In genomic region chr9:58268384-58269313, GRCm38 (mm10) we compare ENCODE assay signal across 8 mouse cellular contexts. TPM values are rescaled to one million over a fixed set of nuclear protein-coding genes. Genes with fewer than 3 reads are reported as not detected.
DNase-seq lines count a peak whose midpoint lies in the region; ATAC-seq and TF ChIP-seq lines count a peak whose summit lies in the region.

No protein-coding gene starts in this region.

- H3K79me2 ChIP-seq in macrophage (ENCODE audit: inconsistent target), result no peaks in the 10 kb centered on the region

- no peaks in the 10 kb centered on the region for H3K4me1 ChIP-seq in forebrain, embryonic 14.5 days (ENCODE audit: control insufficient read depth, insufficient read depth, low read length)
- no peaks in the 10 kb centered on the region for H3K4me1 ChIP-seq in forebrain, embryonic 16.5 days (replicated peaks; ENCODE audit: control insufficient read depth, insufficient read depth, low read length)
- peaks cover 1% of the 10 kb centered on the region; the same call in 1 of the 2 replicates for H3K4me1 ChIP-seq in kidney, postnatal 0 days (replicated peaks; ENCODE audit: insufficient read depth, low read length)
- H3K4me1 ChIP-seq in stomach, postnatal 0 days (replicated peaks; ENCODE audit: control insufficient read depth, insufficient read depth), result no peaks in the 10 kb centered on the region

- H3K4me2 ChIP-seq in forebrain, embryonic 14.5 days (ENCODE audit: low read length), result no peak overlapping the region
- H3K4me2 ChIP-seq in forebrain, embryonic 16.5 days (ENCODE audit: low read length), result no peak overlapping the region
- H3K4me2 ChIP-seq in kidney, postnatal 0 days (ENCODE audit: low read length), result no peak overlapping the region
- H3K4me2 ChIP-seq in stomach, postnatal 0 days (replicated peaks; ENCODE audit: low read depth), result no peak overlapping the region

- ATAC-seq in forebrain, embryonic 14.5 days, result 0 out of 2 replicates have a peak, but pooled peaks have one; percentile 37
- ATAC-seq in forebrain, embryonic 16.5 days, result no peak
- no peak for ATAC-seq in kidney, postnatal 0 days (replicated peaks; ENCODE audit: low FRiP score, low read depth)
- ATAC-seq in stomach, postnatal 0 days (ENCODE audit: low FRiP score, low TSS enrichment), result peak; percentile 15; the same call in 1 of the 2 replicates

- WGBS in forebrain, embryonic 14.5 days, result 57% methylated on average over 12 of the region's 12 CpGs
- 57% methylated on average over 12 of the region's 12 CpGs for WGBS in forebrain, embryonic 16.5 days
- 55% methylated on average over 12 of the region's 12 CpGs for WGBS in kidney, postnatal 0 days
- 57% methylated on average over 8 of the region's 12 CpGs for WGBS in macrophage (ENCODE audit: missing documents)
- 53% methylated on average over 12 of the region's 12 CpGs for WGBS in stomach, postnatal 0 days

- no peaks in the 10 kb centered on the region for H3K36me3 ChIP-seq in forebrain, embryonic 14.5 days (ENCODE audit: control insufficient read depth, insufficient read depth, low read length)
- 0 out of 2 replicates have a peak, but pooled peaks cover 3% of the 10 kb centered on the region for H3K36me3 ChIP-seq in forebrain, embryonic 16.5 days (ENCODE audit: control insufficient read depth, insufficient read depth)
- H3K36me3 ChIP-seq in kidney, postnatal 0 days (ENCODE audit: insufficient read depth, low read length), result no peaks in the 10 kb centered on the region
- no peaks in the 10 kb centered on the region for H3K36me3 ChIP-seq in macrophage (ENCODE audit: inconsistent target)
- no peaks in the 10 kb centered on the region for H3K36me3 ChIP-seq in stomach, postnatal 0 days (ENCODE audit: control insufficient read depth, insufficient read depth, low read length)

- no peaks in the 10 kb centered on the region for H3K27me3 ChIP-seq in forebrain, embryonic 14.5 days (replicated peaks; ENCODE audit: control insufficient read depth, insufficient read depth, low read length)
- H3K27me3 ChIP-seq in forebrain, embryonic 16.5 days (replicated peaks; ENCODE audit: control insufficient read depth, insufficient read depth, low read length), result no peaks in the 10 kb centered on the region
- no peaks in the 10 kb centered on the region for H3K27me3 ChIP-seq in kidney, postnatal 0 days (ENCODE audit: insufficient read depth, low read length)
- H3K27me3 ChIP-seq in stomach, postnatal 0 days (ENCODE audit: control insufficient read depth, insufficient read depth, low read length), result no peaks in the 10 kb centered on the region

- TF ChIP-seq CTCF in kidney, postnatal 0 days (IDR thresholded peaks at IDR 0.05; ENCODE audit: low read depth), result peak; percentile 80
- TF ChIP-seq CTCF in stomach, postnatal 0 days (IDR thresholded peaks at IDR 0.05; ENCODE audit: low read depth), result peak; percentile 84

- H3K9ac ChIP-seq in forebrain, embryonic 14.5 days (ENCODE audit: low read length), result no peak overlapping the region
- H3K9ac ChIP-seq in forebrain, embryonic 16.5 days (replicated peaks; ENCODE audit: low read depth, low read length), result no peak overlapping the region
- H3K9ac ChIP-seq in kidney, postnatal 0 days (ENCODE audit: low read depth, low read length), result no peak overlapping the region
- H3K9ac ChIP-seq in stomach, postnatal 0 days (ENCODE audit: low read length), result no peak overlapping the region

- no peaks in the 10 kb centered on the region for H3K9me3 ChIP-seq in forebrain, embryonic 14.5 days (replicated peaks; ENCODE audit: control insufficient read depth, low read length)
- H3K9me3 ChIP-seq in forebrain, embryonic 16.5 days (ENCODE audit: control insufficient read depth, low read length), result no peaks in the 10 kb centered on the region
- H3K9me3 ChIP-seq in kidney, postnatal 0 days (replicated peaks; ENCODE audit: low read length), result no peaks in the 10 kb centered on the region
- H3K9me3 ChIP-seq in stomach, postnatal 0 days (ENCODE audit: control insufficient read depth, low read length), result no peaks in the 10 kb centered on the region

- DNase-seq in forebrain, embryonic 14.5 days (ENCODE audit: low spot score), result peak; percentile 87
- DNase-seq in right cerebral cortex, adult 18-20 months, result peak; percentile 60
- DNase-seq in right cerebral cortex, postnatal 36 days (ENCODE audit: low spot score in 2 of 2), result no peak
- DNase-seq in cerebellum, postnatal 14 days, result peak; percentile 74 to 84
- peak; percentile 92 for DNase-seq in kidney, postnatal 0 days (ENCODE audit: low spot score)
- peak; percentile 69 for DNase-seq in stomach, postnatal 0 days (ENCODE audit: low spot score)

- H3K4me3 ChIP-seq in forebrain, embryonic 14.5 days (ENCODE audit: low read depth, low read length), result no peak overlapping the region
- no peak overlapping the region for H3K4me3 ChIP-seq in forebrain, embryonic 16.5 days (replicated peaks; ENCODE audit: low read length)
- H3K4me3 ChIP-seq in kidney, postnatal 0 days (replicated peaks; ENCODE audit: low read depth, low read length), result no peak overlapping the region
- no peak overlapping the region for H3K4me3 ChIP-seq in macrophage (ENCODE audit: inconsistent target)
- H3K4me3 ChIP-seq in stomach, postnatal 0 days (ENCODE audit: low read depth, low read length), result no peak overlapping the region

- no peak overlapping the region for H3K27ac ChIP-seq in forebrain, embryonic 14.5 days (ENCODE audit: low read depth, low read length)
- no peak overlapping the region for H3K27ac ChIP-seq in forebrain, embryonic 16.5 days (ENCODE audit: low read length)
- H3K27ac ChIP-seq in kidney, postnatal 0 days, result no peak overlapping the region
- H3K27ac ChIP-seq in macrophage, result peak overlapping the region; percentile 24; the same call in 1 of the 2 replicates
- H3K27ac ChIP-seq in stomach, postnatal 0 days (replicated peaks), result no peak overlapping the region

- TF ChIP-seq EP300 in stomach, postnatal 0 days (optimal IDR thresholded peaks at IDR 0.05), result no peak

RNA-seq across cellular contexts. Expression of gene Stoml1, which starts 15.7 kb away (rescaled TPM):
- polyA plus RNA-seq in forebrain, embryonic 14.5 days (2014; fragmentation: Nextera tagmentation; extraction: Ambion mirVana), result 75.1 and 81.1 TPM in 2 replicates
- 104 and 120 TPM in 2 replicates for polyA plus RNA-seq in forebrain, embryonic 16.5 days (2015; fragmentation: Nextera tagmentation; extraction: Ambion mirVana)
- 36.6 and 37.6 TPM in 2 replicates for polyA plus RNA-seq in kidney, postnatal 0 days (2015; fragmentation: Nextera tagmentation; extraction: Ambion mirVana)
- 100 to 1,000 TPM in 13 of 26 experiments, 10 to 100 TPM in 13; 27.1 to 163 (median 99.6) TPM for total RNA-seq in macrophage (2018; cell fraction: chromatin; rRNA removed)
- total RNA-seq in macrophage (2018; cell fraction: cytosol; rRNA removed), result 10 to 100 TPM; 10.7 to 62.8 (median 27.9) TPM
- total RNA-seq in macrophage (2018; cell fraction: nucleus; rRNA removed), result 100 to 1,000 TPM in 7 of 26 experiments, 10 to 100 TPM in 19; 29.0 to 154 (median 81.6) TPM
- 18.3 to 33.2 TPM (median 18.3 TPM) in 3 replicates for polyA plus RNA-seq in macrophage (2018)
- polyA plus RNA-seq in stomach, postnatal 0 days (2015; fragmentation: Nextera tagmentation; extraction: Ambion mirVana), result 19.9 and 20.4 TPM in 2 replicates

RNA-seq across cellular contexts. Expression of gene Pml, which starts 19.1 kb away (rescaled TPM):
- polyA plus RNA-seq in forebrain, embryonic 14.5 days (2014; fragmentation: Nextera tagmentation; extraction: Ambion mirVana), result 5.3 and 6.0 TPM in 2 replicates
- 7.4 and 8.1 TPM in 2 replicates for polyA plus RNA-seq in forebrain, embryonic 16.5 days (2015; fragmentation: Nextera tagmentation; extraction: Ambion mirVana)
- 14.3 and 15.2 TPM in 2 replicates for polyA plus RNA-seq in kidney, postnatal 0 days (2015; fragmentation: Nextera tagmentation; extraction: Ambion mirVana)
- total RNA-seq in macrophage (2018; cell fraction: chromatin; rRNA removed), result 100 to 1,000 TPM in 20 of 26 experiments, 10 to 100 TPM in 6; 41.8 to 438 (median 201) TPM
- 100 to 1,000 TPM in 8 of 26 experiments, 10 to 100 TPM in 18; 24.3 to 136 (median 65.2) TPM for total RNA-seq in macrophage (2018; cell fraction: cytosol; rRNA removed)
- total RNA-seq in macrophage (2018; cell fraction: nucleus; rRNA removed), result 100 to 1,000 TPM in 21 of 26 experiments, 10 to 100 TPM in 5; 55.4 to 358 (median 161) TPM
- polyA plus RNA-seq in macrophage (2018), result 34.6 to 63.1 TPM (median 37.1 TPM) in 3 replicates
- polyA plus RNA-seq in stomach, postnatal 0 days (2015; fragmentation: Nextera tagmentation; extraction: Ambion mirVana), result 5.2 and 6.7 TPM in 2 replicates

RNA-seq across cellular contexts. Expression of gene Loxl1, which starts 44.3 kb away (rescaled TPM):
- polyA plus RNA-seq in forebrain, embryonic 14.5 days (2014; fragmentation: Nextera tagmentation; extraction: Ambion mirVana), result 9.2 and 11.1 TPM in 2 replicates
- 11.5 and 14.7 TPM in 2 replicates for polyA plus RNA-seq in forebrain, embryonic 16.5 days (2015; fragmentation: Nextera tagmentation; extraction: Ambion mirVana)
- polyA plus RNA-seq in kidney, postnatal 0 days (2015; fragmentation: Nextera tagmentation; extraction: Ambion mirVana), result 60.9 and 62.2 TPM in 2 replicates
- total RNA-seq in macrophage (2018; cell fraction: chromatin; rRNA removed), result 10 to 100 TPM in 1 of 26 experiments, under 1 TPM in 5, not detected in 20; 0.21 to 23.8 (median 0.28) TPM
- total RNA-seq in macrophage (2018; cell fraction: cytosol; rRNA removed), result under 1 TPM in 2 of 26 experiments, not detected in 24; 0.03 to 0.05 TPM
- total RNA-seq in macrophage (2018; cell fraction: nucleus; rRNA removed), result 1 to 10 TPM in 1 of 26 experiments, not detected in 25; 3.7 TPM
- polyA plus RNA-seq in macrophage (2018), result not detected in 3 replicates
- polyA plus RNA-seq in stomach, postnatal 0 days (2015; fragmentation: Nextera tagmentation; extraction: Ambion mirVana), result 49.3 and 63.7 TPM in 2 replicates

Comparison
In these comparisons a context has a peak if more than half of its experiments do, and no peak if none do; other contexts are left out.
1. ATAC-seq: peak in forebrain, embryonic 14.5 days (single experiment) and stomach, postnatal 0 days (single experiment); none in forebrain, embryonic 16.5 days (single experiment) and kidney, postnatal 0 days (single experiment).
2. DNase-seq: peak in forebrain, embryonic 14.5 days (single experiment), right cerebral cortex, adult 18-20 months (single experiment), cerebellum, postnatal 14 days (2 of 2), kidney, postnatal 0 days (single experiment) and stomach, postnatal 0 days (single experiment); none in right cerebral cortex, postnatal 36 days (0 of 2).